In the genomic region with DNA sequence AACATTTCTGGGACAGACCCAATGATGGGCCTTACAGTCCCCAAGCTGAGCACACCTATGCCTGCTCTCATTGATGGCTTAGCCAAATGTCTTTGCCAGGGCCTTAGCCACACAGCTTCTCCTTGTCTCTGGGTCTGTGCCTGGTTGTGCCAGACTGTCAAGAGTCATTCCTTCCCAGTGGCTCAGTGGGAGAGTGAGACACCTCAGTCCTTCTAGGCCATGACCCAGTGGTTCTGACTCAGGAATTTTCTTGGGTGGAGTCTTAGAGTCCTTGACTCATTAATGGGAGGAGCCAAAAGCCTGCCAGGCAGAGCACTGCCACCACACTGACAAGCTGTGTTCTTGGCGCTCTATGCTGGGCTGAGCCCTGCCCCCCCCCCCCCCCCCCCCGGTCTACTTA, we compare ENCODE assay signal across 10 mouse cellular contexts.
A peak's percentile ranks its signal among the peaks of the same experiment; 100 is the strongest.
DNase-seq lines count a peak whose midpoint lies in the region; ATAC-seq and TF ChIP-seq lines count a peak whose summit lies in the region.
"Had no signal": no experiment of that assay in that cellular context is flagged by ENCODE, and none has a peak within 500 bp of the region (broad histone marks: within the 10 kb centered on the region; RNA-seq: fewer than 3 reads in every experiment).

No protein-coding gene starts in this region.

- ATAC-seq in cerebellum, adult (ENCODE audit: insufficient number of reproducible peaks, low FRiP score, low TSS enrichment): 0 out of 2 replicates have a peak, but pooled peaks have one; percentile 13
- ATAC-seq in megakaryocyte-erythroid progenitor cell, adult 5-6 weeks (replicated peaks; ENCODE audit: low FRiP score, low TSS enrichment, poor library complexity, severe bottlenecking): 0 out of 2 replicates have a peak, but pooled peaks have one; percentile 21
- ATAC-seq: midbrain, embryonic 13.5 days had no signal

- no peak for TF ChIP-seq CTCF in layer of hippocampus, adult 2 months (conservative IDR thresholded peaks at IDR 0.05)

- no peak overlapping the region for H3K4me3 ChIP-seq in layer of hippocampus, adult 2 months
- H3K4me3 ChIP-seq: gastrocnemius, adult 2 months; midbrain, embryonic 13.5 days had no signal

- H3K27ac ChIP-seq in layer of hippocampus, adult 2 months: peak overlapping the region; percentile 8; the same call in 1 of the 2 replicates
- H3K27ac ChIP-seq: gastrocnemius, adult 2 months; midbrain, embryonic 13.5 days had no signal

- DNase-seq in cerebellum, adult 11-12 months: no peak
- DNase-seq in layer of hippocampus, adult 2 months (ENCODE audit: low spot score in 2 of 2): no peak
- DNase-seq in layer of hippocampus, adult 11-12 months (ENCODE audit: low spot score): no peak
- DNase-seq in cerebellum, adult 9-10 months: peak; percentile 61
- DNase-seq in testis, postnatal 10 days (ENCODE audit: low spot score): no peak
- DNase-seq in right cerebral cortex, adult 2 months (ENCODE audit: low spot score in 2 of 2): no peak
- DNase-seq: gastrocnemius, adult 2 months had no signal
